Mouse (Mus musculus): ENCODE measurements around the gene Srpk2.

DNA sequence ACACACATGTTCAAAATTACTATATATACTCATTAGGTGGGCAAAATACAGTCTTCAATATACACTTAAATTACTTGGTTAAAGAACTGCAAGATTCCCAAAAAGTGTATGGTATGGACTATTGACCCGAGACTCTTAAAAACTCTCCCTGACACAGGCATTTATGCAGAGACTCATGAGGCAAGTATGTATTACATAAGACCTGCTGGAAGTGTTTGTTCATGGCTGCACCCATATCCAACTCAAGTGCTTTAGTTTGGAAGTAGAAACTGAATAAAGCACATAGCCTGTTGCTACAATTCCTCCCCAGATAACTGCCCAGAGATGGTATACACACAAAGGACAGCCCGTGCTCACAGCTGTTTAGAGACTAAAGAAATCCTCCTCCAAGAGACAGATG lies 123.2 kb downstream of the Srpk2 start:
- TF ChIP-seq CTCF (IDR thresholded peaks at IDR 0.05; ENCODE audit: insufficient read depth, low read depth, low read length) (no peak), POLR2A (IDR thresholded peaks at IDR 0.05; ENCODE audit: insufficient read depth, low read depth, low read length) (no peak)

Measured in olfactory bulb, adult 2 months (tissue).